Mouse (Mus musculus) heart, embryonic 16.5 days (tissue): ENCODE measurements around the gene Cacnb2. TPM values are rescaled to one million over a fixed set of nuclear protein-coding genes. Genes with fewer than 3 reads are reported as not detected.
"Not testable (repeated sequence)": the region's sequence is repeated elsewhere in the genome, so short reads cannot be mapped to it uniquely, and the experiment has no call there.

Experiments used
- ATAC-seq: fragments of 200-750 bp; cut with Nextera tagmentation; replicated peaks from 2 replicates; pipeline ENCODE4 v1.8.0; 2017; ENCODE audit warnings: moderate number of reproducible peaks; ENCODE audit not compliant: insufficient read depth, low FRiP score; ENCODE audit errors: extremely low read depth
- H3K27ac ChIP-seq: fragments of 300-500 bp; sonication (generic); 2 replicates; pipeline ENCODE4 v1.5.1; 2014; ENCODE audit warnings: mild to moderate bottlenecking, low read length, control low read depth, moderate library complexity
- H3K27me3 ChIP-seq: fragments of 300-500 bp; sonication (generic); 2 replicates; pipeline ENCODE4 v1.6.1; 2014; ENCODE audit warnings: low read length, mixed read lengths; ENCODE audit not compliant: control insufficient read depth, insufficient read depth
- H3K36me3 ChIP-seq: fragments of 300-500 bp; sonication (generic); 2 replicates; pipeline ENCODE4 v1.6.1; 2014; ENCODE audit not compliant: control insufficient read depth, insufficient read depth
- H3K4me1 ChIP-seq: fragments of 300-500 bp; sonication (generic); 2 replicates; pipeline ENCODE4 v1.6.1; 2014; ENCODE audit warnings: low read length, mixed read lengths; ENCODE audit not compliant: control insufficient read depth, insufficient read depth
- H3K4me2 ChIP-seq: fragments of 300-500 bp; sonication (generic); 2 replicates; pipeline ENCODE4 v1.6.1; 2014; ENCODE audit warnings: low read depth, mild to moderate bottlenecking, control low read depth, low read length
- H3K4me3 ChIP-seq: fragments of 300-500 bp; sonication (generic); 2 replicates; pipeline ENCODE4 v1.5.1; 2014; ENCODE audit warnings: mild to moderate bottlenecking, control low read depth, low read length
- H3K9ac ChIP-seq: fragments of 300-500 bp; sonication (generic); 2 replicates; pipeline ENCODE4 v1.6.1; 2014; ENCODE audit warnings: low read length, control low read depth
- H3K9me3 ChIP-seq: fragments of 300-500 bp; sonication (generic); replicated peaks from 2 replicates; pipeline ENCODE4 v1.6.1; 2016; ENCODE audit warnings: low read length; ENCODE audit not compliant: control insufficient read depth
- WGBS: fragments of 180-500 bp; shearing (Covaris S2); extraction: QIAGEN DNeasy Blood & Tissue Kit; methylation state at CpG from one replicate; pipeline ENCODE4 v1.1.7; 2014; 5-methylcytosine and 5-hydroxymethylcytosine counted together
- polyA plus RNA-seq: library from polyadenylated mRNA; unstranded; fragments of >200 nt; fragmentation: Nextera tagmentation; extraction: Ambion mirVana; gene quantifications from 2 replicates; pipeline ENCODE4 v1.2.1, GENCODE M21; 2015

Gene Cacnb2
- polyA plus RNA-seq, 1 experiment from 2014 or later = 12.9 TPM

DNA sequence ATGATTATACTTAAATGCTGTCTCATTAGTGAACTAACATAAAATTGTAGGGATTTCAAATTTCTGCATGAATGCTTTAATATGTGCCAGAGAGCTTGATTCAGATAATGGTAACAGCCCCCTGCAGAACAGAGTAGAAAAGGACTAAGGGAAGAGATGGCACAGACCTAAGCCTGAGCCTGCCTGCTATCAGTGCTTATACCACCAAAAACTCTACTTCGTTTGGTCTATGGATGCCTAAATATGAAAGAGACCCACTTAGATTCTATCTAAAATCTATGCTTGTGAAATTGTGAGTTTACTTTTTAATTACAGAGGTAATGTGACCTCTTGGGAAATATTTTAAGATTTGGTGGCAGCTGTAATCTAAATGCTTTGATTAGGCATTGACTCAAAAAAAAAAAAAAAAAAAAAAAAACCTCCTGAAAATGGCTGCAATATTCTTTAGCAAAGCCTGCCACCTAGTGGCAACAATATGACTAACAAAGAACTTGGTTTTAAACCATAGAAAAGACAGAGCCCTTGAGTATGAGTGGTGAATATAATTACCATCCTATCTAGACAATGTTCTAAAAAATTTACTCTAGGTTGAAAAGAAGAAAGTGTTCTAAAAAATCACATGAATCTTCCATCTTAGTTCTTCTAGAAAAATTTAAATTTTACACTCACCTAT lies 100.2 kb downstream of the Cacnb2 start:
- 79% methylated on average over 1 of the region's 1 CpGs for WGBS
- ATAC-seq = no peak
- Histone ChIP-seq H3K27me3 (no peaks in the 10 kb centered on the region), H3K27ac (no peak overlapping the region), H3K4me3 (no peak overlapping the region), H3K4me2 (no peak overlapping the region), H3K9me3 (no peaks in the 10 kb centered on the region), H3K9ac (no peak overlapping the region), H3K4me1 (0 out of 2 replicates have a peak, but pooled peaks cover 2% of the 10 kb centered on the region), H3K36me3 (no peaks in the 10 kb centered on the region)

DNA sequence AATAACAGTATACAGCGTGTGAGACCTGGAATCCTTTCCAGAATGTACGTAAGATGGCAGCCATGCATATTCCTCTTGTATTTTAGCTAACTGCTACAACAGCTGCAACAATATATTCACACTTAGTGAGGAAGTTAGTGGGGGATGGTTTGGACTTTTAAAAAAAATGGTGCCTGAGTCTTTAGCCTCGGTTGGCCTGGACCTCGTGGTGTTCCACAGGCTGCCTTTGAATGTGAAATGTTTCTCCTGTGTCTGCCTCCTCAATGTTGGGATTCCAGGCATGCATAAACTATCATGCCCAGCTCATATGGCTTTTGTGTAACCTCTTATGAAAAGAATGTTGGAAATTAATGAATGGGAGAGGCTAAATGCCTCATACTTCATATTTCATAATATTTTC lies 100.8 kb downstream of the Cacnb2 start:
- Histone ChIP-seq H3K4me2 (no peak overlapping the region), H3K9ac (no peak overlapping the region), H3K27ac (no peak overlapping the region), H3K27me3 (no peaks in the 10 kb centered on the region), H3K36me3 (no peaks in the 10 kb centered on the region), H3K4me3 (no peak overlapping the region), H3K9me3 (no peaks in the 10 kb centered on the region), H3K4me1 (0 out of 2 replicates have a peak, but pooled peaks cover 2% of the 10 kb centered on the region)
- no peak for ATAC-seq
- 79% methylated on average over 4 of the region's 4 CpGs for WGBS

- Histone ChIP-seq H3K4me2 (no peak overlapping the region), H3K27ac (no peak overlapping the region), H3K27me3 (no peaks in the 10 kb centered on the region), H3K9ac (no peak overlapping the region), H3K4me1 (peaks cover 5% of the 10 kb centered on the region; the same call in 1 of the 2 replicates), H3K9me3 (no peaks in the 10 kb centered on the region), H3K4me3 (no peak overlapping the region), H3K36me3 (no peaks in the 10 kb centered on the region)
- ATAC-seq = no peak
- WGBS = 49% methylated on average over 8 of the region's 8 CpGs
These were observed 107.4 kb downstream of the Cacnb2 start for GRCm38 (mm10) chr2:14710247-14710646.

DNA sequence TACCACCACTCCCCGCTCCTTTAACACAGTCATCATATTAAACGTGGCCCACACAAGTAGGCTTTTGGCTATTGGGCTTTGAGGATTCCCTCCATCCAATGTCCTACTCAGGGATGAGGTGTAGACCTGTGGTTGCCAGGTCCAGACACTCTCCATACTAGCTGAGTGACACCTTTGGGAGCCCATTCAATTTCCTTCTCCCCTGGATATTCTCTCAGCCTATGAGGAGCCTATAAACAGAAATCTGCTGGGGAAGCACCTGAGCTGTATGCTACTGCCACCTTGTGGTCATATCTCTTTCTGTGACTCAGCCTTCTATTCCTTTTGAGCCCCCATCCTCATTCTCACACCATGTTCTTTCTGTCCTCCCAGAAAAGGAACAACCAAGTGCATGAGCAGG lies 108.9 kb downstream of the Cacnb2 start:
- Histone ChIP-seq H3K4me3 (no peak overlapping the region), H3K9me3 (no peaks in the 10 kb centered on the region), H3K36me3 (no peaks in the 10 kb centered on the region), H3K9ac (no peak overlapping the region), H3K27ac (no peak overlapping the region), H3K4me1 (peaks cover 10% of the 10 kb centered on the region), H3K4me2 (no peak overlapping the region), H3K27me3 (no peaks in the 10 kb centered on the region)
- WGBS = 85% methylated on average over 2 of the region's 2 CpGs
- ATAC-seq = no peak

GRCm38 (mm10) chr2:14713049-14713448 lies 110.2 kb downstream of the Cacnb2 start:
- WGBS = 84% methylated on average over 3 of the region's 3 CpGs
- H3K27ac ChIP-seq = no peak overlapping the region
- no peaks in the 10 kb centered on the region for H3K27me3 ChIP-seq
- no peaks in the 10 kb centered on the region for H3K9me3 ChIP-seq
- peaks cover 11% of the 10 kb centered on the region for H3K4me1 ChIP-seq
- no peak overlapping the region for H3K4me2 ChIP-seq
- no peak for ATAC-seq
- no peaks in the 10 kb centered on the region for H3K36me3 ChIP-seq
- no peak overlapping the region for H3K4me3 ChIP-seq
- no peak overlapping the region for H3K9ac ChIP-seq

- H3K36me3 ChIP-seq = no peaks in the 10 kb centered on the region
- ATAC-seq = no peak
These were observed 113.8 kb downstream of the Cacnb2 start for GRCm38 (mm10) chr2:14716666-14717065.

GRCm38 (mm10) chr2:14719119-14719718 lies 116.3 kb downstream of the Cacnb2 start:
- Histone ChIP-seq H3K36me3 (no peaks in the 10 kb centered on the region), H3K9ac (no peak overlapping the region), H3K9me3 (no peaks in the 10 kb centered on the region), H3K27me3 (no peaks in the 10 kb centered on the region), H3K4me3 (no peak overlapping the region), H3K27ac (no peak overlapping the region), H3K4me2 (no peak overlapping the region), H3K4me1 (peaks cover 6% of the 10 kb centered on the region)
- 84% methylated on average over 9 of the region's 9 CpGs for WGBS
- ATAC-seq = no peak

More at GRCm38 (mm10) chr2:14716666-14717065, 113.8 kb downstream of the Cacnb2 start:
- no peak overlapping the region for H3K4me2 ChIP-seq
- no peak overlapping the region for H3K9ac ChIP-seq
- H3K9me3 ChIP-seq = no peaks in the 10 kb centered on the region
- peaks cover 6% of the 10 kb centered on the region for H3K4me1 ChIP-seq
- H3K27ac ChIP-seq = no peak overlapping the region
- H3K27me3 ChIP-seq = no peaks in the 10 kb centered on the region
- H3K4me3 ChIP-seq = no peak overlapping the region
- WGBS = 65% methylated on average over 1 of the region's 1 CpGs

- H3K9me3 ChIP-seq = no peaks in the 10 kb centered on the region
- no peaks in the 10 kb centered on the region for H3K36me3 ChIP-seq
- no peak overlapping the region for H3K9ac ChIP-seq
- no peaks in the 10 kb centered on the region for H3K4me1 ChIP-seq
- H3K27ac ChIP-seq = no peak overlapping the region
- no peaks in the 10 kb centered on the region for H3K27me3 ChIP-seq
- H3K4me3 ChIP-seq = no peak overlapping the region
- no peak overlapping the region for H3K4me2 ChIP-seq
- ATAC-seq = no peak
These were observed 122.5 kb downstream of the Cacnb2 start for GRCm38 (mm10) chr2:14725437-14725836.

DNA sequence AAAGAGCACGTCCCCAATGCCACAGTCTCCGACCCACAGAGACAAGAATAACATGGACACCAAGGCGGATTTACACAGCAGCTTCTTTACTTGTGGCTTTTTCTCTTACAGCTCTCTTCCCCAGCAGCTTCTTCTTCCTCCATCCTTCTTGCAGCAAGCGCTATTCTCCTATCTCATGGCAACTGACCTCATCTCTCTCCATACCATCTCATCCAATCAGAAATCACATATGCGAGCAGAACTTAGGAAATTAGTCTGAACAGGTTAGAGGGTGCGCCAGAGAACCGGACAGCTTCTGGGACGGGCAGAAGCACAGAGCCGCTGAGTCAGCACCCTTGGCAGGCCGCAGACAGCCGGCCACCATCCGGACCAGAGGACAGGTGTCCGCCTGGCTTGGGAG lies 123.7 kb downstream of the Cacnb2 start:
- H3K27ac ChIP-seq, H3K4me1 ChIP-seq, ATAC-seq, H3K9me3 ChIP-seq, H3K27me3 ChIP-seq, H3K4me2 ChIP-seq, H3K9ac ChIP-seq, H3K36me3 ChIP-seq, H3K4me3 ChIP-seq: not testable (repeated sequence)
- 97% methylated on average over 12 of the region's 13 CpGs for WGBS
